ENCODE assay signal across 23 mouse cellular contexts in genomic region chr16:35808838-35809237, GRCm38 (mm10). TPM values are rescaled to one million over a fixed set of nuclear protein-coding genes. Genes with fewer than 3 reads are reported as not detected.
A peak's percentile ranks its signal among the peaks of the same experiment; 100 is the strongest.
DNase-seq lines count a peak whose midpoint lies in the region; ATAC-seq and TF ChIP-seq lines count a peak whose summit lies in the region.
"Had no signal": no experiment of that assay in that cellular context is flagged by ENCODE, and none has a peak within 500 bp of the region (broad histone marks: within the 10 kb centered on the region; RNA-seq: fewer than 3 reads in every experiment).

No protein-coding gene starts in this region.

- DNase-seq in stomach, postnatal 0 days (ENCODE audit: low spot score) = no peak
- peak; percentile 82 for DNase-seq in liver
- DNase-seq in lung, postnatal 25 days (ENCODE audit: low spot score) = no peak
- no peak for DNase-seq in adrenal gland, adult 2 months
- DNase-seq: cerebellum, postnatal 14 days; kidney, adult 8-10 months; kidney, postnatal 4 days; layer of hippocampus, adult 9-11 months; right cerebral cortex, postnatal 4 days; thymus, postnatal 14 days had no signal

- peak; percentile 63 for ATAC-seq in stomach, embryonic 15.5 days (ENCODE audit: insufficient read depth, low FRiP score, low read depth)
- ATAC-seq in stomach, postnatal 0 days (ENCODE audit: low FRiP score, low TSS enrichment) = no peak
- ATAC-seq in liver, embryonic 16.5 days (ENCODE audit: low read depth) = peak; percentile 85
- ATAC-seq in kidney, embryonic 14.5 days (ENCODE audit: low FRiP score, low TSS enrichment) = no peak
- ATAC-seq: forebrain, embryonic 14.5 days; hindbrain, embryonic 16.5 days; intestine, embryonic 15.5 days; Patski had no signal

- no peaks in the 10 kb centered on the region for H3K27me3 ChIP-seq in stomach, embryonic 15.5 days (replicated peaks)
- no peaks in the 10 kb centered on the region for H3K27me3 ChIP-seq in stomach, postnatal 0 days (ENCODE audit: control insufficient read depth, insufficient read depth, low read length)
- no peaks in the 10 kb centered on the region for H3K27me3 ChIP-seq in liver, embryonic 16.5 days (ENCODE audit: control insufficient read depth, insufficient read depth, low read depth, low read length)
- no peaks in the 10 kb centered on the region for H3K27me3 ChIP-seq in kidney, embryonic 14.5 days (ENCODE audit: control insufficient read depth, insufficient read depth, low read length)
- H3K27me3 ChIP-seq: CH12.LX; embryonic facial prominence, embryonic 12.5 days; intestine, embryonic 15.5 days; lung, embryonic 15.5 days; Patski had no signal

- no peak overlapping the region for H3K4me3 ChIP-seq in stomach, embryonic 15.5 days (replicated peaks)
- H3K4me3 ChIP-seq in stomach, postnatal 0 days (ENCODE audit: low read depth, low read length) = no peak overlapping the region
- peak overlapping the region; percentile 54 for H3K4me3 ChIP-seq in liver, embryonic 16.5 days (ENCODE audit: low read depth, low read length)
- no peak overlapping the region for H3K4me3 ChIP-seq in kidney, embryonic 14.5 days (ENCODE audit: low read length)
- H3K4me3 ChIP-seq: embryonic facial prominence, embryonic 12.5 days; intestine, embryonic 15.5 days; lung, embryonic 15.5 days had no signal

- 85% methylated on average over 2 of the region's 2 CpGs for WGBS in stomach, embryonic 15.5 days
- 93% methylated on average over 2 of the region's 2 CpGs for WGBS in stomach, postnatal 0 days
- WGBS in liver, embryonic 16.5 days (ENCODE audit: insufficient replicate concordance) = 59% methylated on average over 2 of the region's 2 CpGs
- 100% methylated on average over 2 of the region's 2 CpGs for WGBS in kidney, embryonic 14.5 days

- no peak for TF ChIP-seq CTCF in stomach, postnatal 0 days (IDR thresholded peaks at IDR 0.05; ENCODE audit: low read depth)

- no peak overlapping the region for H3K27ac ChIP-seq in stomach, embryonic 15.5 days
- no peak overlapping the region for H3K27ac ChIP-seq in stomach, postnatal 0 days (replicated peaks)
- H3K27ac ChIP-seq in liver, embryonic 16.5 days (ENCODE audit: low read length) = peak overlapping the region; percentile 96
- no peak overlapping the region for H3K27ac ChIP-seq in kidney, embryonic 14.5 days (ENCODE audit: low read depth, low read length)
- H3K27ac ChIP-seq: embryonic facial prominence, embryonic 12.5 days; intestine, embryonic 15.5 days; lung, embryonic 15.5 days; macrophage had no signal

- no peaks in the 10 kb centered on the region for H3K4me1 ChIP-seq in stomach, embryonic 15.5 days
- H3K4me1 ChIP-seq in stomach, postnatal 0 days (replicated peaks; ENCODE audit: control insufficient read depth, insufficient read depth) = no peaks in the 10 kb centered on the region
- peaks cover 15% of the 10 kb centered on the region for H3K4me1 ChIP-seq in liver, embryonic 16.5 days (ENCODE audit: control insufficient read depth, low read depth, low read length)
- H3K4me1 ChIP-seq in kidney, embryonic 14.5 days (ENCODE audit: control insufficient read depth, insufficient read depth, low read length) = 0 out of 2 replicates have a peak, but pooled peaks cover 3% of the 10 kb centered on the region
- H3K4me1 ChIP-seq: embryonic facial prominence, embryonic 12.5 days; intestine, embryonic 15.5 days; lung, embryonic 15.5 days had no signal

- H3K36me3 ChIP-seq in stomach, embryonic 15.5 days = no peaks in the 10 kb centered on the region
- H3K36me3 ChIP-seq in stomach, postnatal 0 days (ENCODE audit: control insufficient read depth, insufficient read depth, low read length) = 0 out of 2 replicates have a peak, but pooled peaks cover 2% of the 10 kb centered on the region
- peaks cover 11% of the 10 kb centered on the region; the same call in 1 of the 2 replicates for H3K36me3 ChIP-seq in liver, embryonic 16.5 days (ENCODE audit: control insufficient read depth, insufficient read depth)
- no peaks in the 10 kb centered on the region; the same call in 1 of the 2 replicates for H3K36me3 ChIP-seq in kidney, embryonic 14.5 days (ENCODE audit: control insufficient read depth, insufficient read depth, low read length)
- H3K36me3 ChIP-seq: embryonic facial prominence, embryonic 12.5 days; intestine, embryonic 15.5 days; lung, embryonic 15.5 days had no signal

- H3K4me2 ChIP-seq in stomach, embryonic 15.5 days = no peak overlapping the region
- no peak overlapping the region for H3K4me2 ChIP-seq in stomach, postnatal 0 days (replicated peaks; ENCODE audit: low read depth)
- peak overlapping the region; percentile 61 for H3K4me2 ChIP-seq in liver, embryonic 16.5 days (ENCODE audit: low read depth, low read length)
- no peak overlapping the region for H3K4me2 ChIP-seq in kidney, embryonic 14.5 days (replicated peaks; ENCODE audit: low read depth, low read length)
- H3K4me2 ChIP-seq: embryonic facial prominence, embryonic 12.5 days; heart, embryonic 11.5 days; intestine, embryonic 15.5 days; lung, embryonic 15.5 days; midbrain, embryonic 11.5 days had no signal

- no peak overlapping the region for H3K9ac ChIP-seq in stomach, embryonic 15.5 days
- no peak overlapping the region for H3K9ac ChIP-seq in stomach, postnatal 0 days (ENCODE audit: low read length)
- H3K9ac ChIP-seq in liver, embryonic 16.5 days (ENCODE audit: low read depth, low read length) = peak overlapping the region; percentile 54
- H3K9ac ChIP-seq in kidney, embryonic 14.5 days (ENCODE audit: low read depth, low read length) = no peak overlapping the region
- H3K9ac ChIP-seq: embryonic facial prominence, embryonic 12.5 days; intestine, embryonic 15.5 days; lung, embryonic 15.5 days had no signal

- H3K9me3 ChIP-seq in stomach, embryonic 15.5 days = no peaks in the 10 kb centered on the region
- H3K9me3 ChIP-seq in stomach, postnatal 0 days (ENCODE audit: control insufficient read depth, low read length) = no peaks in the 10 kb centered on the region
- H3K9me3 ChIP-seq in liver, embryonic 16.5 days (replicated peaks; ENCODE audit: control insufficient read depth, low read length) = no peaks in the 10 kb centered on the region
- peaks cover 4% of the 10 kb centered on the region; the same call in 1 of the 2 replicates for H3K9me3 ChIP-seq in kidney, embryonic 14.5 days (ENCODE audit: control insufficient read depth, low read length)
- H3K9me3 ChIP-seq: embryonic facial prominence, embryonic 12.5 days; intestine, embryonic 15.5 days; lung, embryonic 15.5 days had no signal

- no peak for TF ChIP-seq EP300 in stomach, postnatal 0 days (optimal IDR thresholded peaks at IDR 0.05)

RNA-seq across cellular contexts. Expression of gene Hspbap1, which starts 38.7 kb away (rescaled TPM):
- polyA plus RNA-seq in stomach, embryonic 15.5 days (2015; fragmentation: Nextera tagmentation; extraction: Ambion mirVana) = 13.8 and 15.2 TPM in 2 replicates
- polyA plus RNA-seq in stomach, postnatal 0 days (2015; fragmentation: Nextera tagmentation; extraction: Ambion mirVana) = 6.8 and 7.1 TPM in 2 replicates
- 16.1 and 17.2 TPM in 2 replicates for polyA plus RNA-seq in liver, embryonic 16.5 days (2015; fragmentation: Nextera tagmentation; extraction: Ambion mirVana)
- 1 to 10 TPM; 3.5 to 7.0 TPM for total RNA-seq in adrenal gland, adult 2 months (2021)
- polyA plus RNA-seq in adrenal gland, adult 2 months (2012; rRNA removed) = 1.8 and 2.3 TPM in 2 replicates
- polyA plus RNA-seq in kidney, embryonic 14.5 days (2014; fragmentation: Nextera tagmentation; extraction: Ambion mirVana) = 12.6 and 18.5 TPM in 2 replicates

RNA-seq across cellular contexts. Expression of gene Dirc2, which starts 39.7 kb away (rescaled TPM):
- polyA plus RNA-seq in stomach, embryonic 15.5 days (2015; fragmentation: Nextera tagmentation; extraction: Ambion mirVana) = 12.5 and 13.5 TPM in 2 replicates
- polyA plus RNA-seq in stomach, postnatal 0 days (2015; fragmentation: Nextera tagmentation; extraction: Ambion mirVana) = 10.9 and 11.5 TPM in 2 replicates
- polyA plus RNA-seq in liver, embryonic 16.5 days (2015; fragmentation: Nextera tagmentation; extraction: Ambion mirVana) = 4.4 and 4.6 TPM in 2 replicates
- total RNA-seq in adrenal gland, adult 2 months (2021) = 10 to 100 TPM; 21.3 to 41.0 TPM
- polyA plus RNA-seq in adrenal gland, adult 2 months (2012; rRNA removed) = 27.5 and 32.1 TPM in 2 replicates
- 14.3 and 17.9 TPM in 2 replicates for polyA plus RNA-seq in kidney, embryonic 14.5 days (2014; fragmentation: Nextera tagmentation; extraction: Ambion mirVana)

Comparison
In these comparisons a context has a peak if more than half of its experiments do, and no peak if none do; other contexts are left out.
1. ATAC-seq: peak in stomach, embryonic 15.5 days (single experiment) and liver, embryonic 16.5 days (single experiment); none in stomach, postnatal 0 days (single experiment) and kidney, embryonic 14.5 days (single experiment).